Mouse (Mus musculus) embryonic fibroblast, embryonic 13.5 days (primary cell): Measurements from ENCODE around the gene Tmem266.

ENCODE experiments used
- CTCF ChIP-seq: IDR thresholded peaks from 2 replicates; pipeline ENCODE4 v1.5.1; 2011; ENCODE audit warnings: mild to moderate bottlenecking, control low read depth, low read length, moderate library complexity, borderline replicate concordance; ENCODE audit not compliant: insufficient read depth
- POLR2A ChIP-seq: IDR thresholded peaks from 2 replicates; pipeline ENCODE4 v1.6.1; 2011; ENCODE audit warnings: low read depth, mild to moderate bottlenecking, control low read depth, low read length, moderate library complexity

GRCm38 (mm10) chr9:55404256-55404655, 77.5 kb downstream of the Tmem266 start:
- TF ChIP-seq CTCF (no peak), POLR2A (no peak)
